ENCODE assay signal across 20 mouse cellular contexts in genomic region chr12:77756021-77756420, GRCm38 (mm10).
A peak's percentile ranks its signal among the peaks of the same experiment; 100 is the strongest.
DNase-seq lines count a peak whose midpoint lies in the region; ATAC-seq and TF ChIP-seq lines count a peak whose summit lies in the region.
"Had no signal": no experiment of that assay in that cellular context is flagged by ENCODE, and none has a peak within 500 bp of the region (broad histone marks: within the 10 kb centered on the region; RNA-seq: fewer than 3 reads in every experiment).

No protein-coding gene starts in this region.

- H3K27ac ChIP-seq in heart, embryonic 10.5 days: no peak overlapping the region
- no peak overlapping the region for H3K27ac ChIP-seq in lung, embryonic 14.5 days (ENCODE audit: low read depth)
- H3K27ac ChIP-seq: embryonic facial prominence, embryonic 15.5 days; forebrain, embryonic 10.5 days; gastrocnemius, adult 2 months; heart, embryonic 15.5 days; hindbrain, embryonic 13.5 days; hindbrain, postnatal 0 days had no signal

- no peak overlapping the region for H3K4me2 ChIP-seq in lung, embryonic 14.5 days
- H3K4me2 ChIP-seq: embryonic facial prominence, embryonic 15.5 days; heart, embryonic 15.5 days; hindbrain, embryonic 13.5 days had no signal

- no peaks in the 10 kb centered on the region for H3K9me3 ChIP-seq in heart, embryonic 10.5 days
- no peaks in the 10 kb centered on the region for H3K9me3 ChIP-seq in lung, embryonic 14.5 days (ENCODE audit: low read depth, low read length)
- H3K9me3 ChIP-seq: embryonic facial prominence, embryonic 15.5 days; forebrain, embryonic 10.5 days; heart, embryonic 15.5 days; hindbrain, embryonic 13.5 days had no signal

- H3K27me3 ChIP-seq in heart, embryonic 10.5 days (ENCODE audit: insufficient read depth, poor library complexity, severe bottlenecking): no peaks in the 10 kb centered on the region
- no peaks in the 10 kb centered on the region for H3K27me3 ChIP-seq in lung, embryonic 14.5 days (ENCODE audit: insufficient read depth, low read length)
- H3K27me3 ChIP-seq: embryonic facial prominence, embryonic 15.5 days; hindbrain, embryonic 13.5 days had no signal

- no peaks in the 10 kb centered on the region for H3K36me3 ChIP-seq in heart, embryonic 10.5 days
- H3K36me3 ChIP-seq in lung, embryonic 14.5 days (ENCODE audit: insufficient read depth): no peaks in the 10 kb centered on the region
- H3K36me3 ChIP-seq: embryonic facial prominence, embryonic 15.5 days; forebrain, embryonic 10.5 days; heart, embryonic 15.5 days; hindbrain, embryonic 13.5 days had no signal

- no peak overlapping the region for H3K4me3 ChIP-seq in heart, embryonic 10.5 days
- H3K4me3 ChIP-seq in lung, embryonic 14.5 days (ENCODE audit: low read depth, low read length): no peak overlapping the region
- H3K4me3 ChIP-seq: embryonic facial prominence, embryonic 15.5 days; erythroblast, embryonic 14.5 days; forebrain, embryonic 10.5 days; gastrocnemius, adult 2 months; heart, embryonic 15.5 days; hindbrain, embryonic 13.5 days had no signal

- no peak overlapping the region for H3K9ac ChIP-seq in lung, embryonic 14.5 days
- H3K9ac ChIP-seq: embryonic facial prominence, embryonic 15.5 days; heart, embryonic 15.5 days; hindbrain, embryonic 13.5 days had no signal

- ATAC-seq in lung, embryonic 14.5 days (ENCODE audit: insufficient read depth): no peak
- ATAC-seq: activated CD4-positive, CD25-positive, alpha-beta regulatory T cell, adult 4 months; hindbrain, postnatal 0 days; Patski had no signal

- no peak for TF ChIP-seq CTCF in lung, embryonic 14.5 days (IDR thresholded peaks at IDR 0.05; ENCODE audit: low read depth)

- peaks cover 8% of the 10 kb centered on the region for H3K4me1 ChIP-seq in heart, embryonic 10.5 days
- no peaks in the 10 kb centered on the region for H3K4me1 ChIP-seq in lung, embryonic 14.5 days (ENCODE audit: insufficient read depth)
- H3K4me1 ChIP-seq: embryonic facial prominence, embryonic 15.5 days; forebrain, embryonic 10.5 days; heart, embryonic 15.5 days; hindbrain, embryonic 13.5 days had no signal

- DNase-seq in heart, adult 18-20 months: peak; percentile 24 to 34
- DNase-seq in heart, embryonic 10.5 days (ENCODE audit: low spot score): no peak
- peak; percentile 38 for DNase-seq in lung, embryonic 14.5 days
- no peak for DNase-seq in lung, postnatal 14 days
- DNase-seq in heart, postnatal 10 days: peak; percentile 39 to 49
- DNase-seq in spleen, postnatal 4 days (ENCODE audit: low spot score in 2 of 2): no peak
- DNase-seq: adrenal gland, postnatal 14 days; cerebellum, adult 18-20 months; cerebellum, adult 9-11 months; cerebellum, postnatal 36 days; gastrocnemius, adult 2 months; gastrocnemius, postnatal 25 days had no signal

- WGBS in heart, embryonic 10.5 days: 21% methylated on average over 7 of the region's 7 CpGs
- WGBS in lung, embryonic 14.5 days: 22% methylated on average over 7 of the region's 7 CpGs

- intact Hi-C loops in heart, postnatal 10 days (cut with DNase I): no loop called here

Comparison
In these comparisons a context has a peak if more than half of its experiments do, and no peak if none do; other contexts are left out.
1. DNase-seq: peak in heart, adult 18-20 months (2 of 2), lung, embryonic 14.5 days (single experiment) and heart, postnatal 10 days (2 of 2); none in heart, embryonic 10.5 days (single experiment), lung, postnatal 14 days (single experiment) and spleen, postnatal 4 days (0 of 2).